Mouse (Mus musculus) lung, postnatal 0 days (tissue): ENCODE measurements around the gene Slc38a10. TPM values are rescaled to one million over a fixed set of nuclear protein-coding genes. Genes with fewer than 3 reads are reported as not detected.

Source experiments
- ATAC-seq: fragments of 200-750 bp; cut with Nextera tagmentation; 2 replicates; pipeline ENCODE4 v1.8.0; 2017; ENCODE audit warnings: moderate library complexity
- DNase-seq: peaks from one replicate; pipeline ENCODE4 v3.0.0-alpha.2; 2016; ENCODE audit warnings: low spot score
- H3K27ac ChIP-seq: fragments of 300-500 bp; sonication (generic); 2 replicates; pipeline ENCODE4 v1.5.1; 2014; ENCODE audit warnings: antibody characterized with exemption, mild to moderate bottlenecking, low read length, mixed read lengths
- H3K27me3 ChIP-seq: fragments of 300-500 bp; sonication (generic); replicated peaks from 2 replicates; pipeline ENCODE4 v1.6.1; 2014; ENCODE audit warnings: low read length, mixed read lengths; ENCODE audit not compliant: insufficient read depth
- H3K36me3 ChIP-seq: fragments of 300-500 bp; sonication (generic); 2 replicates; pipeline ENCODE4 v1.6.1; 2014; ENCODE audit warnings: low read length, mixed read lengths; ENCODE audit not compliant: insufficient read depth
- H3K4me1 ChIP-seq: fragments of 300-500 bp; sonication (generic); 2 replicates; pipeline ENCODE4 v1.6.1; 2014; ENCODE audit warnings: antibody characterized with exemption, low read depth, low read length, mixed read lengths; ENCODE audit not compliant: insufficient read depth
- H3K4me2 ChIP-seq: fragments of 300-500 bp; sonication (generic); replicated peaks from 2 replicates; pipeline ENCODE4 v1.6.1; 2014; ENCODE audit warnings: low read depth, mild to moderate bottlenecking, low read length, moderate library complexity, mixed read lengths
- H3K4me3 ChIP-seq: fragments of 300-500 bp; sonication (generic); 2 replicates; pipeline ENCODE4 v1.5.1; 2014; ENCODE audit warnings: low read depth, low read length
- H3K9ac ChIP-seq: fragments of 300-500 bp; sonication (generic); replicated peaks from 2 replicates; pipeline ENCODE4 v1.6.1; 2014; ENCODE audit warnings: low read depth, mild to moderate bottlenecking
- H3K9me3 ChIP-seq: fragments of 300-500 bp; sonication (generic); 2 replicates; pipeline ENCODE4 v1.6.1; 2016; ENCODE audit warnings: low read length, mixed read lengths
- CTCF ChIP-seq: IDR thresholded peaks from 2 replicates; pipeline ENCODE4 v1.5.1; 2016; ENCODE audit warnings: antibody characterized with exemption, mild to moderate bottlenecking
- EP300 ChIP-seq: IDR thresholded peaks from 2 replicates; pipeline ENCODE4 v1.6.1; 2016; ENCODE audit warnings: antibody characterized with exemption, mild to moderate bottlenecking, control low read depth
- WGBS: fragments of 180-500 bp; shearing (Covaris S2); extraction: QIAGEN DNeasy Blood & Tissue Kit; methylation state at CpG from one replicate; pipeline ENCODE4 v1.1.7; 2014; 5-methylcytosine and 5-hydroxymethylcytosine counted together
- polyA plus RNA-seq: library from polyadenylated mRNA; unstranded; fragments of >200 nt; fragmentation: Nextera tagmentation; extraction: Ambion mirVana; gene quantifications from 2 replicates; pipeline ENCODE4 v1.2.1, GENCODE M21; 2015

The Slc38a10 gene
- polyA plus RNA-seq, 1 experiment from 2014 or later: 66.6 TPM

DNA sequence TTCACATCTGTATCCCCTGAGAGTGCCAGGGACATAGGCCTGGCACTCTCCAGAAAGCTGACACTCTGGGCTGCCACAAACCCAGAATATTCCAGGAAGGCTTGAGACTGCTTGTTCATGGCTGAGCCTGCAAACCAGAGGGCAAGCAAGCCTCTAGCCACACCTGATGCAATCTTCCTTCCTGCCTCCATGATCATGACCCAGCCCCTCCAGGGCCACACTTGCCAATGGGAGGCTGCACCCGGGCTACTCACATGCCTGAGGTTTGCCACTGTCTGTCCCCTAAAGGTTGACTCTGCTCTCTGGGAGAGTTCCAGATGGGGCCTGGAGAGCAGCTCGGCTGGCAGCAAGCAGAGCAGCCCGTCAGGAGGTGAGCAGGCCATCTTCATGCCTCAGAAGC lies 30.2 kb upstream of the Slc38a10 start:
- WGBS: 50% methylated on average over 3 of the region's 3 CpGs
- no peak for ATAC-seq
- no peak overlapping the region for H3K4me3 ChIP-seq
- no peak overlapping the region for H3K9ac ChIP-seq
- H3K36me3 ChIP-seq: no peaks in the 10 kb centered on the region
- no peaks in the 10 kb centered on the region for H3K9me3 ChIP-seq
- H3K4me2 ChIP-seq: no peak overlapping the region
- H3K4me1 ChIP-seq: peaks cover 17% of the 10 kb centered on the region; the same call in 1 of the 2 replicates
- no peak for DNase-seq
- no peak for TF ChIP-seq EP300
- no peak for TF ChIP-seq CTCF
- no peaks in the 10 kb centered on the region for H3K27me3 ChIP-seq
- no peak overlapping the region for H3K27ac ChIP-seq

DNA sequence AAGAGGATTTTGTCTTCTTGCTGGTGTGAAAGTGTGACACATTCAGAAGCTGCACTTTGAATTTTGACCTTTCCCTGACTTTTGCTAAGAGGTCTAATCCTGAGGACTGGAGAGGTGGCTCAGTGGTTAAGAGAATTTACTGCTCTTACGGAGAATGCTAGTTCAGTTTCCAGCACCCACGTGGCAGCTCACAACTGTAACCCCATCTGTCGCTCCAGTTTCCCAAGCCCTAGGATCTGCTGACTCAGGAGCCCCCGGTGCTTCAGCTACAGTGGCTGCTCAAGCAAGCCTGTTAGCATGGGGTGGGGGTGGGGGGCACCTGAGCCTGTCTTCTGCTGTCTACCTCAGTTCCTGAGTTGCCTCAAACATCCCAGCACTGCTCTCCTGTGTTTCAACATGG lies 28.2 kb upstream of the Slc38a10 start:
- DNase-seq: no peak
- WGBS: 39% methylated on average over 4 of the region's 4 CpGs
- Histone ChIP-seq H3K9ac (no peak overlapping the region), H3K4me3 (no peak overlapping the region), H3K36me3 (no peaks in the 10 kb centered on the region), H3K27ac (no peak overlapping the region), H3K4me1 (peaks cover 6% of the 10 kb centered on the region; the same call in 1 of the 2 replicates), H3K27me3 (no peaks in the 10 kb centered on the region), H3K9me3 (no peaks in the 10 kb centered on the region), H3K4me2 (no peak overlapping the region)
- no peak for ATAC-seq
- no peak for TF ChIP-seq EP300
- TF ChIP-seq CTCF: no peak

DNA sequence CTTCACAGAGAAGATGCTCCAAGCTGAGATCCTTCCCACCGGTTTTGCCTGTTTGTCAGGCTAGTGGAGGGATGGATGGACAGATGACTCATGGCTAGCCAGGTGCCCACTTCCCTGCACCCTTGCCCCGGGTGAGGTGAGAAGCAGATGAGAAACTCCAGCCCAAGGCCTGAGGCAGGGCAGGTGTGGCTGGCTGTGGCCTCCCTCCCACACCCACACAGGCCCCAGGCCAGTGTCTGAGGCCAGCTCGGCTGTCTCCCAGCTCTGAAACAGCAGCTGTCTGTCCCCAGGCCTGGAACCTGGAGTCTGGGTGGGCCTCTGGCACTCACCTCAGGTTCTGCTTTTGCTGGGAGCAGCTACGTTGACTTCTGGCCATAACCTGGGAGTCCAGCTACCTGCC lies 24.8 kb upstream of the Slc38a10 start:
- H3K4me3 ChIP-seq: no peak overlapping the region
- no peak overlapping the region for H3K4me2 ChIP-seq
- DNase-seq (no peak), ATAC-seq (no peak)
- TF ChIP-seq EP300 (no peak), CTCF (no peak)
- no peaks in the 10 kb centered on the region for H3K4me1 ChIP-seq
- H3K27me3 ChIP-seq: no peaks in the 10 kb centered on the region
- no peaks in the 10 kb centered on the region for H3K36me3 ChIP-seq
- no peak overlapping the region for H3K27ac ChIP-seq
- H3K9me3 ChIP-seq: no peaks in the 10 kb centered on the region
- 74% methylated on average over 4 of the region's 4 CpGs for WGBS
- H3K9ac ChIP-seq: no peak overlapping the region

DNA sequence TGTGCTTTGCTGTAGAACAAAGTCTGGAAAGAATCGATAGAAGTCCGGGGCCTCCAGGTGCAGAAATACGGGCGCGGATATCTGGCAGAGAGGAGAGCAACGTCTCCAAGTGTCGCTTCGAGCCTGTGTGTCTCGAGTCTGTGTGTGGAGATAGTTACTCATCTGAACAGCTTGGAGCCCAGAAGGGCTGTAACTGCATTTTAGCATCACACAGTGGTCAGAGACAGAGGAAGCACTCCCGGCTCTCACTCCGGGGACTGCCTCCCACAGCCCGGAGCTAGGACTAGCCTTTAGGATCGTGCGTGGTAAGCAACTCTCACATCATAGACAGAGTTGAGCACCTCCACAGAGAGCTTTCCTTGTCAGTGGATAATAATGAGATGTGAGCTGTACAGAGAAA lies 22.1 kb upstream of the Slc38a10 start:
- H3K36me3 ChIP-seq: no peaks in the 10 kb centered on the region
- H3K4me2 ChIP-seq: no peak overlapping the region
- 79% methylated on average over 14 of the region's 14 CpGs for WGBS
- no peak overlapping the region for H3K9ac ChIP-seq
- DNase-seq (no peak), ATAC-seq (no peak)
- TF ChIP-seq CTCF (no peak), EP300 (no peak)
- H3K4me1 ChIP-seq: no peaks in the 10 kb centered on the region; the same call in 1 of the 2 replicates
- no peaks in the 10 kb centered on the region for H3K9me3 ChIP-seq
- H3K27me3 ChIP-seq: no peaks in the 10 kb centered on the region
- H3K27ac ChIP-seq: no peak overlapping the region
- H3K4me3 ChIP-seq: no peak overlapping the region

DNA sequence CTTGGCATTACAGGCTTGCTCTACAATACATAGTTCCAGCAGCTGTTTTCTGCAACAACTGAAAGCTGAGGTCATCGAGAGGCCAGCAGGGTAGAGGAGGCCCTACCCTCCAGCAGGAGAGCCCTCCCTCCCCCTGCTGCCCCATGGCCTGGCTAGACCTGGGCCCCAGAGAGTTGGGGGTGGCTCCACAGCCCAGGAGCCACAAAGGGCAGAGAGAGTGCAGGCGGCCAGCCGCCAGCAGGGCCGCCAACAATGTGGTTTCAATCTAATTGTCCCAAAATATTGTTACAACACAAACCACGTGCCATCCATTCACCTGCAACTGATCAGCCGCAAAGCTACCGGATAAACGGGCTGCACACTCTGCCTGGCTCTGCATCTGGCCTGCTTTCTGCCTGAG lies 20.0 kb upstream of the Slc38a10 start:
- Histone ChIP-seq H3K9ac (no peak overlapping the region), H3K4me3 (no peak overlapping the region), H3K4me2 (no peak overlapping the region), H3K36me3 (no peaks in the 10 kb centered on the region), H3K9me3 (no peaks in the 10 kb centered on the region), H3K27ac (no peak overlapping the region), H3K27me3 (no peaks in the 10 kb centered on the region), H3K4me1 (no peaks in the 10 kb centered on the region; the same call in 1 of the 2 replicates)
- WGBS: 69% methylated on average over 8 of the region's 8 CpGs
- ATAC-seq (no peak), DNase-seq (no peak)
- no peak for TF ChIP-seq EP300
- TF ChIP-seq CTCF: no peak

DNA sequence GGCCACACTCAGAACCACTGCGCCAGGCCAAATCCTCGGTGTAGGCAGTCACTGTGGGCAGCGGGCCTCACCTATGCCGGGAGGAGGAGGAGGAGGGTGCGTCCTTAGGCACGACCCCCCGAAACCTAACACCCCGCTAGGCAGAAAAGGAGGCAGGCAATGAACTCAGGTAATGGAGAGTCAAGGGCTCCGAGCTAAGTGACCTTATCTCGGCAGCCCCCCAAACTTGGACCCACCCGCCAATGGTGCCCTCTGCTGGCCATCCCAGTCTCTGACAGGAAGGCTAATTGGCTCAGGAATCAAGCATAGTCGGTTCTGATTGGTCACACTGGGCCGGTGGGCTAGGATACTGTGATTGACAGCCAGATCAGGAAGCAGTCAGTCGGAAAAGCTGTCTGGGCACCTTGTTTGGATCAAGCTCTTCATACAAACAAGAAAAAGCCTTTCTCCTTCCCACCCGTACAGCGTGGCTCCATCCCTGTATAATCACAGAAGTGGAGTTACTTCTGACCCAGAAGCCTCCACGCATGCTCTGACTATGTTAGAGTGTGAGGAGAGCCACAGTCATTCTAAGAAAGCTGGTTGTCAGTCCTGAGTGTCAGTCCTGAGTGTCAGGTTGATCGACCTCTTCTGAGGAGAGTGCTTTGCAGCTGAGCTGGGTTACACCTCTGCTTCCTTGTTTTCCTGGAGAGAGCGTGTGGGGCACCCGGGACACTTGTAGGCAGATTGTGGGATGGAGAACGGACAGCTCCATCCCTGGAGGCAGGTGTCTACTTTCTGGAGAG lies 18.3 kb upstream of the Slc38a10 start:
- Histone ChIP-seq H3K4me3 (0 out of 2 replicates have a peak overlapping the region, but pooled peaks have one; percentile 11), H3K4me2 (peak overlapping the region; percentile 36), H3K4me1 (no peaks in the 10 kb centered on the region; the same call in 1 of the 2 replicates), H3K9me3 (no peaks in the 10 kb centered on the region), H3K27ac (0 out of 2 replicates have a peak overlapping the region, but pooled peaks have one; percentile 2), H3K36me3 (no peaks in the 10 kb centered on the region), H3K9ac (no peak overlapping the region), H3K27me3 (no peaks in the 10 kb centered on the region)
- peak; percentile 91 for ATAC-seq
- peak; percentile 91 for DNase-seq
- TF ChIP-seq EP300 (no peak), CTCF (peak; percentile 92)
- 22% methylated on average over 21 of the region's 21 CpGs for WGBS
